Mouse (Mus musculus) CH12.LX (cell line): ENCODE measurements around the gene Hsf4. TPM values are rescaled to one million over a fixed set of nuclear protein-coding genes. Genes with fewer than 3 reads are reported as not detected.
A peak's percentile ranks its signal among the peaks of the same experiment; 100 is the strongest.

Source experiments
- DNase-seq: peaks from one replicate; pipeline ENCODE4 v3.0.0-alpha.2; 2013; ENCODE audit errors: extremely low read depth
- H3K27ac ChIP-seq: 2 replicates; pipeline ENCODE4 v1.5.1; 2012; ENCODE audit warnings: low read depth, mild to moderate bottlenecking, control low read depth, moderate library complexity; ENCODE audit not compliant: insufficient read depth
- H3K27me3 ChIP-seq: replicated peaks from 2 replicates; pipeline ENCODE3; 2012; ENCODE audit warnings: inconsistent platforms
- H3K36me3 ChIP-seq, 2 experiments: replicated peaks in 1 of 2; 2 replicates each; pipeline versions ENCODE3 to v1.6.1; 2012; ENCODE audit warnings: inconsistent platforms in 1 of 2, low read length in 1 of 2, mild to moderate bottlenecking in 1 of 2, mixed read lengths in 1 of 2, moderate library complexity in 1 of 2; ENCODE audit not compliant: control insufficient read depth in 1 of 2, insufficient read depth in 1 of 2
- H3K4me1 ChIP-seq, 2 experiments: 2 replicates each; pipeline ENCODE4 v1.6.1; 2012; ENCODE audit warnings: inconsistent platforms in 1 of 2, moderate library complexity in 1 of 2; ENCODE audit not compliant: insufficient read depth in 2 of 2, control insufficient read depth in 1 of 2
- H3K4me2 ChIP-seq: 2 replicates; pipeline ENCODE4 v1.6.1; 2012; ENCODE audit warnings: low read depth, mild to moderate bottlenecking, control low read depth; ENCODE audit not compliant: poor library complexity, insufficient read depth, severe bottlenecking
- H3K4me3 ChIP-seq, 3 experiments: fragments of 150-350 bp in 1 of 3; sonication (generic) in 1 of 3; replicated peaks in 1 of 3; 2 replicates each; pipeline versions ENCODE3 to v1.5.1; 2011 to 2012; ENCODE audit warnings: low read depth in 2 of 3, low read length in 2 of 3, mild to moderate bottlenecking in 2 of 3, moderate library complexity in 2 of 3, control low read depth in 1 of 3, improper control_type of control experiment in 1 of 3, inconsistent platforms in 1 of 3, mixed read lengths in 1 of 3; ENCODE audit not compliant: poor library complexity in 1 of 3
- H3K79me2 ChIP-seq: replicated peaks from 2 replicates; pipeline ENCODE4 v1.6.1; 2012; ENCODE audit warnings: mild to moderate bottlenecking, moderate library complexity; ENCODE audit not compliant: control insufficient read depth, poor library complexity, insufficient read depth, severe bottlenecking; ENCODE audit errors: extremely low read depth
- H3K9ac ChIP-seq: 2 replicates; pipeline ENCODE4 v1.6.1; 2012; ENCODE audit warnings: low read depth, mild to moderate bottlenecking, control low read depth, moderate library complexity; ENCODE audit not compliant: insufficient read depth
- H3K9me3 ChIP-seq: replicated peaks from 2 replicates; pipeline ENCODE3; 2012; ENCODE audit warnings: low read length, inconsistent platforms, mixed read lengths
- BHLHE40 ChIP-seq: IDR thresholded peaks from 2 replicates; pipeline ENCODE4 v1.6.1; 2011; ENCODE audit warnings: mild to moderate bottlenecking, low read depth, low read length, improper control_type of control experiment
- CHD1 ChIP-seq: IDR thresholded peaks from 2 replicates; pipeline ENCODE4 v1.6.1; 2012; ENCODE audit warnings: low read depth, low read length, improper control_type of control experiment, inconsistent platforms
- CHD2 ChIP-seq: IDR thresholded peaks from 2 replicates; pipeline ENCODE4 v1.6.1; 2011; ENCODE audit warnings: low read length, improper control_type of control experiment
- CTCF ChIP-seq, 2 experiments: IDR thresholded peaks in 1 of 2; conservative IDR thresholded peaks in 1 of 2; 2 replicates each; pipeline ENCODE4 v1.5.1; 2011 to 2012; ENCODE audit warnings: low read depth in 2 of 2, low read length in 2 of 2, improper control_type of control experiment in 1 of 2, inconsistent platforms in 1 of 2, mild to moderate bottlenecking in 1 of 2, moderate library complexity in 1 of 2
- E2F4 ChIP-seq: IDR thresholded peaks from 2 replicates; pipeline ENCODE4 v1.6.1; 2011; ENCODE audit warnings: low read depth, low read length, improper control_type of control experiment; ENCODE audit not compliant: insufficient replicate concordance
- ELF1 ChIP-seq: IDR thresholded peaks from 2 replicates; pipeline ENCODE4 v1.6.1; 2014; ENCODE audit warnings: low read depth, mild to moderate bottlenecking, inconsistent platforms, low read length, improper control_type of control experiment
- EP300 ChIP-seq: IDR thresholded peaks from 2 replicates; pipeline ENCODE4 v1.6.1; 2011; ENCODE audit warnings: low read length, improper control_type of control experiment
- ETS1 ChIP-seq: conservative IDR thresholded peaks from 2 replicates; pipeline ENCODE4 v1.6.1; 2012; ENCODE audit warnings: low read depth, mild to moderate bottlenecking, inconsistent platforms, low read length, improper control_type of control experiment, moderate library complexity
- GABPA ChIP-seq: IDR thresholded peaks from 2 replicates; pipeline ENCODE4 v1.6.1; 2012; ENCODE audit warnings: low read depth, low read length, improper control_type of control experiment, inconsistent platforms; ENCODE audit not compliant: insufficient replicate concordance
- HCFC1 ChIP-seq: IDR thresholded peaks from 2 replicates; pipeline ENCODE4 v1.6.1; 2012; ENCODE audit warnings: low read depth, mild to moderate bottlenecking, inconsistent platforms, low read length, improper control_type of control experiment
- IRF4 ChIP-seq: IDR thresholded peaks from 2 replicates; pipeline ENCODE4 v1.6.1; 2014; ENCODE audit warnings: low read depth, mild to moderate bottlenecking, inconsistent platforms, low read length, improper control_type of control experiment
- JUN ChIP-seq: IDR thresholded peaks from 2 replicates; pipeline ENCODE4 v1.6.1; 2011; ENCODE audit warnings: low read depth, mild to moderate bottlenecking, low read length, improper control_type of control experiment, moderate library complexity; ENCODE audit not compliant: insufficient read depth
- JUND ChIP-seq: conservative IDR thresholded peaks from 2 replicates; pipeline ENCODE4 v1.6.1; 2011; ENCODE audit warnings: low read depth, low read length, improper control_type of control experiment
- KAT2A ChIP-seq: IDR thresholded peaks from 2 replicates; pipeline ENCODE4 v1.6.1; 2012; ENCODE audit warnings: low read length, improper control_type of control experiment, inconsistent platforms; ENCODE audit not compliant: insufficient replicate concordance
- MAFK ChIP-seq: IDR thresholded peaks from 2 replicates; pipeline ENCODE4 v1.6.1; 2011; ENCODE audit warnings: low read length, improper control_type of control experiment; ENCODE audit not compliant: insufficient replicate concordance
- MAX ChIP-seq: IDR thresholded peaks from 2 replicates; pipeline ENCODE4 v1.6.1; 2011; ENCODE audit warnings: low read length, improper control_type of control experiment
- MAZ ChIP-seq: IDR thresholded peaks from 2 replicates; pipeline ENCODE4 v1.6.1; 2012; ENCODE audit warnings: low read depth, mild to moderate bottlenecking, inconsistent platforms, low read length, improper control_type of control experiment, moderate library complexity
- MEF2A ChIP-seq: IDR thresholded peaks from 2 replicates; pipeline ENCODE4 v1.6.1; 2014; ENCODE audit warnings: low read depth, mild to moderate bottlenecking, inconsistent platforms, low read length, improper control_type of control experiment, borderline replicate concordance
- MXI1 ChIP-seq: IDR thresholded peaks from 2 replicates; pipeline ENCODE4 v1.6.1; 2011; ENCODE audit warnings: mild to moderate bottlenecking, low read depth, low read length, improper control_type of control experiment
- MYC ChIP-seq: IDR thresholded peaks from 2 replicates; pipeline ENCODE4 v1.6.1; 2011; ENCODE audit warnings: low read depth, mild to moderate bottlenecking, improper control_type of control experiment, low read length
- NELFE ChIP-seq: IDR thresholded peaks from 2 replicates; pipeline ENCODE4 v1.6.1; 2011; ENCODE audit warnings: low read depth, low read length, improper control_type of control experiment
- NRF1 ChIP-seq: IDR thresholded peaks from 2 replicates; pipeline ENCODE4 v1.6.1; 2014; ENCODE audit warnings: low read depth, mild to moderate bottlenecking, inconsistent platforms, low read length, improper control_type of control experiment, moderate library complexity
- PAX5 ChIP-seq: IDR thresholded peaks from 2 replicates; pipeline ENCODE4 v1.6.1; 2012; ENCODE audit warnings: low read length, inconsistent platforms, mixed read lengths
- POLR2A ChIP-seq: IDR thresholded peaks from 2 replicates; pipeline ENCODE4 v1.6.1; 2011; ENCODE audit warnings: low read depth, mild to moderate bottlenecking, improper control_type of control experiment, low read length
- POLR2AphosphoS2 ChIP-seq: IDR thresholded peaks from 2 replicates; pipeline ENCODE4 v1.6.1; 2011; ENCODE audit warnings: low read depth, low read length, improper control_type of control experiment
- RAD21 ChIP-seq: IDR thresholded peaks from 2 replicates; pipeline ENCODE4 v1.6.1; 2011; ENCODE audit warnings: low read depth, mild to moderate bottlenecking, low read length, improper control_type of control experiment, moderate library complexity
- RCOR1 ChIP-seq: conservative IDR thresholded peaks from 2 replicates; pipeline ENCODE4 v1.6.1; 2012; ENCODE audit warnings: low read depth, mild to moderate bottlenecking, inconsistent platforms, low read length, improper control_type of control experiment
- SIN3A ChIP-seq: IDR thresholded peaks from 2 replicates; pipeline ENCODE4 v1.6.1; 2012; ENCODE audit warnings: low read length, improper control_type of control experiment, inconsistent platforms
- SMC3 ChIP-seq: IDR thresholded peaks from 2 replicates; pipeline ENCODE4 v1.6.1; 2011; ENCODE audit warnings: low read depth, low read length, improper control_type of control experiment
- TBP ChIP-seq: conservative IDR thresholded peaks from 2 replicates; pipeline ENCODE4 v1.6.1; 2011; ENCODE audit warnings: low read depth, low read length, improper control_type of control experiment
- TCF12 ChIP-seq: IDR thresholded peaks from 2 replicates; pipeline ENCODE4 v1.6.1; 2014; ENCODE audit warnings: low read depth, mild to moderate bottlenecking, inconsistent platforms, low read length, improper control_type of control experiment
- UBTF ChIP-seq: IDR thresholded peaks from 2 replicates; pipeline ENCODE4 v1.6.1; 2012; ENCODE audit warnings: low read depth, mild to moderate bottlenecking, inconsistent platforms, low read length, improper control_type of control experiment, moderate library complexity
- USF1 ChIP-seq: IDR thresholded peaks from 2 replicates; pipeline ENCODE4 v1.6.1; 2014; ENCODE audit warnings: low read depth, mild to moderate bottlenecking, inconsistent platforms, low read length, improper control_type of control experiment
- USF2 ChIP-seq: conservative IDR thresholded peaks from 2 replicates; pipeline ENCODE4 v1.6.1; 2011; ENCODE audit warnings: low read depth, low read length, improper control_type of control experiment
- ZC3H11A ChIP-seq: IDR thresholded peaks from 2 replicates; pipeline ENCODE4 v1.6.1; 2012; ENCODE audit warnings: low read depth, mild to moderate bottlenecking, inconsistent platforms, low read length, improper control_type of control experiment
- ZKSCAN1 ChIP-seq: IDR thresholded peaks from 2 replicates; pipeline ENCODE4 v1.6.1; 2012; ENCODE audit warnings: low read depth, inconsistent platforms, low read length, improper control_type of control experiment, borderline replicate concordance
- ZMIZ1 ChIP-seq: IDR thresholded peaks from 2 replicates; pipeline ENCODE4 v1.6.1; 2012; ENCODE audit warnings: low read depth, mild to moderate bottlenecking, inconsistent platforms, low read length, improper control_type of control experiment
- ZNF384 ChIP-seq: IDR thresholded peaks from 2 replicates; pipeline ENCODE4 v1.6.1; 2012; ENCODE audit warnings: low read depth, low read length, improper control_type of control experiment, inconsistent platforms
- dilution Hi-C: fragments of 300-500 bp; cut with MboI; formaldehyde crosslinking; loops from 2 replicates; pipeline ENCODE4 v1.14.3; 2020; ENCODE audit warnings: low sequenced_read_pairs; ENCODE audit not compliant: extremely low pct_unique_long_range_greater_than_20kb, extremely low pct_ligation_motif_present
- in situ Hi-C: fragments of 300-500 bp; cut with MboI; formaldehyde crosslinking; loops from 3 replicates; pipeline ENCODE4 v1.14.3; 2019; ENCODE audit warnings: low sequenced_read_pairs, low pct_ligation_motif_present, low pct_unique_long_range_greater_than_20kb, mixed read lengths
- polyA plus RNA-seq: library from polyadenylated mRNA; unstranded; fragments of >175 nt; gene quantifications from 2 replicates; pipeline ENCODE4 v1.2.1, GENCODE M21; 2012; ENCODE audit warnings: low read depth; ENCODE audit not compliant: insufficient read length
- total RNA-seq, 2 experiments: library from RNA; depleted of rRNA; stranded (reverse); fragments of 300-350 nt in 1 of 2; fragments of >200 nt in 1 of 2; gene quantifications; 2 replicates each; pipeline ENCODE4 v1.2.3; 2012 to 2014

Hsf4 gene
- total and polyA plus RNA-seq, 3 experiments, result 0.08 TPM; not detected in 2

DNA sequence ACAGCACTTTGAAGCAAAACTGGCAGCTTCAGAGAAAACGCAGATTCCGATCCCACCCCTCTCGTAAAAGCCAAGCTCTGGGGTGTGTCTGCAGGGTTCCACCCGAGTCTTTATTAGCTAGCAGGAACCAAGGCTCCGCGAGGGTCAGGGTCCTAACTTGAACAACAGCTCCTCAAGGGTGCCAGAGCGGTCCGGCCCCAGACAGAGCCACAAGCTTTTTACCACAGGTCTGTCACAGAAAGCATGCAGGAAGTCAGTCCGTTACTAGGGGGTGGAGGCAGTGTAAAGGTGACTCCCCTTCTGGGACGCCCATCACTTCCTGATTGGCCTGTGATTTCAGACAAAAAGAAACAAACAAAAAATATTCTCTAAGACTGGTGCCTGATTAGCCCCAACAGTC is 4.5 kb upstream of the Hsf4 start:
- H3K27ac ChIP-seq, result peak overlapping the region; percentile 13; the same call in 1 of the 2 replicates
- DNase-seq, result peak; percentile 81
- dilution Hi-C loops, result no loop called here
- peaks cover 4 to 40% of the 10 kb centered on the region in 2 experiments; a peak in 3 of 4 replicates for H3K4me1 ChIP-seq
- H3K36me3 ChIP-seq, result peaks cover 22 to 38% of the 10 kb centered on the region in 2 experiments
- TF ChIP-seq POLR2AphosphoS2 (no peak), RCOR1 (no peak), USF1 (no peak), JUN (no peak), NELFE (peak; percentile 53; the same call in 1 of the 2 replicates), EP300 (no peak), ELF1 (peak; percentile 86), E2F4 (no peak), UBTF (no peak), SIN3A (peak; percentile 92), USF2 (no peak), POLR2A (peak; percentile 56; the same call in 1 of the 2 replicates), BHLHE40 (no peak), TBP (0 out of 2 replicates have a peak, but pooled peaks have one; percentile 42), TCF12 (0 out of 2 replicates have a peak, but pooled peaks have one; percentile 38), SMC3 (no peak), CHD2 (no peak), ETS1 (no peak), KAT2A (no peak), ZKSCAN1 (no peak), MYC (0 out of 2 replicates have a peak, but pooled peaks have one; percentile 46), MEF2A (0 out of 2 replicates have a peak, but pooled peaks have one; percentile 11), IRF4 (no peak; the same call in 1 of the 2 replicates), JUND (no peak), ZC3H11A (no peak), PAX5 (no peak), NRF1 (no peak), CTCF (conservative IDR thresholded peaks at IDR 0.05 in 1 of 2, IDR thresholded peaks at IDR 0.05 in 1 of 2; ENCODE audit: low read depth in 2 of 2, low read length in 2 of 2) (no peak), ZMIZ1 (no peak), MXI1 (peak; percentile 86), MAX (peak; percentile 55; the same call in 1 of the 2 replicates), MAFK (no peak), GABPA (no peak), ZNF384 (no peak), RAD21 (no peak), MAZ (0 out of 2 replicates have a peak, but pooled peaks have one; percentile 55), CHD1 (0 out of 2 replicates have a peak, but pooled peaks have one; percentile 36), HCFC1 (no peak; the same call in 1 of the 2 replicates)
- H3K9ac ChIP-seq, result peak overlapping the region; percentile 64
- no peaks in the 10 kb centered on the region for H3K79me2 ChIP-seq
- H3K27me3 ChIP-seq, result no peaks in the 10 kb centered on the region
- peaks cover 23% of the 10 kb centered on the region for H3K9me3 ChIP-seq
- H3K4me2 ChIP-seq, result peak overlapping the region; percentile 52
- in situ Hi-C loops, result no loop called here
- H3K4me3 ChIP-seq, result peak overlapping the region; percentile 79 to 86 (median 83)
